Mouse (Mus musculus): Measurements from ENCODE around the gene Coq3. TPM values are rescaled to one million over a fixed set of nuclear protein-coding genes. Genes with fewer than 3 reads are reported as not detected.

The Coq3 gene
- 10 to 100 TPM; 14.3 to 16.7 TPM for total RNA-seq (2021)
- long read RNA-seq, experiment 1, transcript Coq3-201 (7 exons, 2,651 nt), result major isoform, 42 of 82 reads
- long read RNA-seq, experiment 1, partial matches to known transcripts, result 0 of 82 reads
- long read RNA-seq, experiment 1, other reads (novel, unspliced or antisense), result 40 of 82 reads
- long read RNA-seq, experiment 2, transcript Coq3-201 (7 exons, 2,651 nt), result major isoform, 42 of 97 reads
- long read RNA-seq, experiment 2, partial matches to known transcripts, result 1 of 97 reads
- long read RNA-seq, experiment 2, other reads (novel, unspliced or antisense), result 54 of 97 reads

- intact Hi-C loops (cut with DNase I; ENCODE audit: low total_unique reads), result no loop called here
Measured at GRCm38 (mm10) chr4:21879565-21880220, at the start of gene Coq3. Gene Coq3 (plus strand): TSS chr4:21879673.

DNA sequence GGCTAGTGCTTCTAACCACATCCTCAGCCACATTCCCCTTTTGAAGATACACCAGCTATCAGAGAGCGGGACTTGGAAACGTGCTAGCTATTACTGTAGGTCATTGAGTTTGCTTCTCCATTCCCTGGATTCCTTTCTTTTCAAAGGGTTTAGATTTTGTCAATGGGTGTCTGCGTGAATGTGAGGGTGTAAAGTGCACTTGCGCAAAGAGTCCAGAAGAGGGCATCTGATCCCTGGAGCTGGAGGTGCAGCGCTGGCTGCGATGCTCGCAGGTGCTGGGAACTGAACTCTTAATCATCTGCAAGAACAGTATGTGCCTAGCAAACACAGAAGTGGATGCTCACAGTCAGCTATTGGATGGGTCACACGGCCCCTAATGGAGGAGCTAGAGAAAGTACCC is 46.6 kb upstream of the Coq3 start:
- DNase-seq, result no peak
- intact Hi-C loops (cut with DNase I; ENCODE audit: low total_unique reads), result no loop called here

More at GRCm38 (mm10) chr4:21879565-21880220, at the start of gene Coq3:
- peak; percentile 66 for DNase-seq

DNA sequence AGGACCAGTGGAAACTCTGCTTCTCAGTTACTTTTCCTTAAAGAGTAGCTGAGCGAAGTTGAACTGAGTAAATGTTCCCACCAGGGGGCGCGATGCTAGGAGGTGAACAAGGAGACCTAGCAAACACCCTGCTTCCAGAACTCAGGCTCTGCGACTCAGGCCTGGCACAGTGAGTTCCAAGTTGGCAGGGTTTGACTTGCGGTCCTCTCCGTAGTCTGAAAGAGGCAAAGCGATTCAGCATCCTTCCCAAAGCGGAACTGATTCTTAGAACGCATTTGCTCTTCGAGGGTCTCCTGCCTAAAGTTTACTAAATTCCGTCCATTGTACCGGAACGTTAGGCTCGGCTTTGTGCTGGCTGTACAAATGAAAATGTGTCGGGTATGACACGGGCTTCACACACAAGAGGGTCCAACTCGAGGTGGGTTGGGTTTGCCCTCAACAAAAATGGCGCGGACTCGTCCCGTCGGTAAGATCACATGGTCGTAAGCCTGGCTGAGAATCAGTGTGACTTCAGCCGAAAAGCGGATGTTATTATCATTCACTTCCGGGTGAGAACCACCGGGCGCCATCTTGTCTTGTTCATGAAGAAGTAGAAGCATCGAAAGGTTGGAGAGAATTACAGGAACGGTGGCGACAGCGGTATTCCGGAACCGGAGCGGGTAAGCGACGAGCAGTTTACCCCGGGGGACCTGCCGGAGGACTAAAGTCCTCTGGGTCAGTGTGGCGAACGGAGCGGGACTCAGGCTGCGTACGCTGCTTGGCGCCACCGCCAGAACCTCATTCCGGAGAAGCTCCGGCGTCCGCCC is 31.8 kb upstream of the Coq3 start, which contains the start of gene Pnisr:
TSS of gene Pnisr (plus strand) at position 103 of the 806 bp plus-strand sequence.
- intact Hi-C loops (cut with DNase I; ENCODE audit: low total_unique reads), result loop anchor here (10.0 kb wide), 1 partner anchor 107 kb away; no protein-coding TSS in a partner anchor
- peak; percentile 95 for DNase-seq

- intact Hi-C loops (cut with DNase I; ENCODE audit: low total_unique reads), result loop anchor here (10.0 kb wide), 1 partner anchor 107 kb away; no protein-coding TSS in a partner anchor
- peak; percentile 93 for DNase-seq
Measured at GRCm38 (mm10) chr4:21848287-21848630, 31.2 kb upstream of the Coq3 start.

DNA sequence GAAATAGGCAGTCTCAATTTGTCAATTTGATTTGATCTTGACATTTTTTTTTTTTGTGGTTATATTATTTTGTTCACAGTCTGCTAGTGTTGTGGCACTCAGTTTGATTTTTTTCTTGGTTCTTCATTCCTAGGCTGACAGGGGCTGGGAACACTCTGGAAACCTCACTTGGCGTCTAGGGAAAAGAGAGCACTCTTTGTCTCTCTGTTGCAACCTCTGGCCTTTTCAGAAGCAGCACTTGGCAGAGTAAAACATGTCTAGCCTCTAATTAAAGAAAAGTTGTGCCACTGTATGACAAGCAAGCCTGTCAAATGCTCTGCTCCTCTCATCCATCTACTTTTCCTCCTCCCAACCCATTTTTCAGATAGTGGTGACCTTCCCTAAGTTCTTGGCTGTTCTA is 22.0 kb upstream of the Coq3 start:
- intact Hi-C loops (cut with DNase I; ENCODE audit: low total_unique reads), result no loop called here

GRCm38 (mm10) chr4:21865226-21865625 is 14.2 kb upstream of the Coq3 start:
- no peak for DNase-seq
- intact Hi-C loops (cut with DNase I; ENCODE audit: low total_unique reads), result no loop called here

More for the DNA sequence above, 22.0 kb upstream of the Coq3 start:
- DNase-seq, result no peak

- intact Hi-C loops (cut with DNase I; ENCODE audit: low total_unique reads), result no loop called here
- no peak for DNase-seq
Measured at GRCm38 (mm10) chr4:21878776-21879175, 697 bp upstream of the Coq3 start.

- no peak for DNase-seq
- intact Hi-C loops (cut with DNase I; ENCODE audit: low total_unique reads), result no loop called here
Measured at GRCm38 (mm10) chr4:21882806-21883205, 3.3 kb downstream of the Coq3 start.

DNA sequence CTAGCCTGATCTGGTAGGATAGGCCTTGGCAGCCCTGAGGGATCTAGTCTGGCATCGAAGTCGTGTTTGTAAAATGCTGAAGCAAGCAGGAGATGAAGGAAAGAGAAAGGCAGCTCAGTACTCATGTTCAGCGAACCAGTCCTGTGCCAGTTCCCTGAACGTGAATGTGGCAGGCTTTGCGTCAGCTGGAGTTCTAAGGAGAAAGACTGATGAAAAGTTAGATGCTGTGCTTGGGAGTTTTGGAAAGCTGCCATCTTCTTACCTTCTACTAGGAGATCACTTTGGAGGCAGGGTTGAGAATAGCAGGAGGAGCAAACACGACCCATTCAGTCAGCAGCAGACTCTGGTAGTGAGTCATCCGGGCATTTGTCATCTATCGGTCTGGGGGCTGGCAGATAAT is 6.4 kb downstream of the Coq3 start:
- intact Hi-C loops (cut with DNase I; ENCODE audit: low total_unique reads), result no loop called here

DNA sequence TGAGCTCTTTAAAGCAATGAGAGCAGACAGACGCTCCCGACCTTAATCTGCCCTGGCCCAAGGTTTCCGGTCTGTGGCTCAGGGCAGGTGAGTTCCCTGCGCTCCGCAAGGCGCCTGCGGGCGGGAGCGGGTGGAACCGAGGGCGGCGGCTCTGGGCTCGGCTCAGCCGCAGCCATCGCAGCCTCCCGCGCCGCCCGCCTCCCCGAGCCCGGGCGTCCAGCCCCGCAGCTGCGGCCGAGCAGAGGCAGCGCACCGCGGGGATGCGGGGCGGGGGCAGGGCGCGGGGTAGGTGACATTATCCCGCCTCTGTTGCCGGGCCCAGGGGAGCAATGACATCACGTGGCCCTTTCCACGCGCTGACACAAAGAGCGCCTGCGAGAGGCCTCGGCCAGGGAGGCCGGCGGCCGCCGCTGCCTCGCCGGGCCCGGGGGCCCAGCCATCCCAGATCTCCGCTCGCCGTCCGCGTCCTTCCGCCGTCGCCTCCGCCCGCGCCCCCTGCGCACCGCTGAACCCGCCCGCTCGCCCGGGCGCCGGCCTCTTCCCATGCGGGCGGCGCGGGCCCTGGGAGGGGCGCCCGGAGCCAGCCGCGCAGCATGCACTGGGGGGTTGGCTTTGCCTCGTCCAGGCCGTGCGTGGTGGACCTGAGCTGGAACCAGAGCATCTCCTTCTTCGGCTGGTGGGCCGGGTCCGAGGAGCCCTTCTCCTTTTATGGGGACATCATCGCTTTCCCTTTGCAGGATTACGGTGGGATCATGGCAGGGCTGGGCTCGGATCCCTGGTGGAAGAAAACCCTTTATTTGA is 51.7 kb downstream of the Coq3 start, which contains the start of gene Faxc:
TSS of gene Faxc (plus strand) at position 359 of the 801 bp plus-strand sequence.
- intact Hi-C loops (cut with DNase I; ENCODE audit: low total_unique reads), result no loop called here
- DNase-seq, result peak; percentile 33

More for the DNA sequence above, 6.4 kb downstream of the Coq3 start:
- no peak for DNase-seq

- intact Hi-C loops (cut with DNase I; ENCODE audit: low total_unique reads), result no loop called here
Measured at GRCm38 (mm10) chr4:21931772-21932630, 52.5 kb downstream of the Coq3 start.

GRCm38 (mm10) chr4:21935378-21935777 is 55.9 kb downstream of the Coq3 start:
- no peak for DNase-seq
- intact Hi-C loops (cut with DNase I; ENCODE audit: low total_unique reads), result no loop called here

More at GRCm38 (mm10) chr4:21931772-21932630, 52.5 kb downstream of the Coq3 start:
- peak; percentile 7 for DNase-seq

GRCm38 (mm10) chr4:21936424-21936823 is 57.0 kb downstream of the Coq3 start:
- DNase-seq, result no peak
- intact Hi-C loops (cut with DNase I; ENCODE audit: low total_unique reads), result no loop called here

DNA sequence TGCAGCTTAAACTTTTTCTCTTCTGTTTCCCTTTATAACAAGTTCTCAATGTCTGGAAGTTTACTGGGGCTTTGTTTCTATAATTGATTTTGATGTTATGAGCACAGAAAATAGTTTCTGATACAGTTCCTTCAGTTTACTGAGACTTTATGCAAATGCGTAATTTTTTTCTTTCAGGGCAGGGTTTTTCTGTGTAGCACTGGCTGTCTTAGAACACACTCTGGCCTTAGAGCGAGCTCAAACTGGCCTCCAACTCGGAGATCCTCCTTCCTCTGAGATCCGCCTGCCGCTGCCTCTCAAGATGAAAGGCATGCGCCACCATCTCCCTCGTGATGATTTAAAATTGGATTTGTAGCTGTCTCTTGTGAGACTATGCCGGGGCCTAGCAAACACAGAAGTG is 58.4 kb downstream of the Coq3 start:
- intact Hi-C loops (cut with DNase I; ENCODE audit: low total_unique reads), result no loop called here
- DNase-seq, result no peak

- intact Hi-C loops (cut with DNase I; ENCODE audit: low total_unique reads), result no loop called here
- DNase-seq, result no peak
Measured at GRCm38 (mm10) chr4:21944672-21945071, 65.2 kb downstream of the Coq3 start.

GRCm38 (mm10) chr4:21951444-21951843 is 72.0 kb downstream of the Coq3 start:
- DNase-seq, result no peak
- intact Hi-C loops (cut with DNase I; ENCODE audit: low total_unique reads), result loop anchor here (10.0 kb wide), 1 partner anchor 107 kb away; the partner anchor contains the start of gene Pnisr

DNA sequence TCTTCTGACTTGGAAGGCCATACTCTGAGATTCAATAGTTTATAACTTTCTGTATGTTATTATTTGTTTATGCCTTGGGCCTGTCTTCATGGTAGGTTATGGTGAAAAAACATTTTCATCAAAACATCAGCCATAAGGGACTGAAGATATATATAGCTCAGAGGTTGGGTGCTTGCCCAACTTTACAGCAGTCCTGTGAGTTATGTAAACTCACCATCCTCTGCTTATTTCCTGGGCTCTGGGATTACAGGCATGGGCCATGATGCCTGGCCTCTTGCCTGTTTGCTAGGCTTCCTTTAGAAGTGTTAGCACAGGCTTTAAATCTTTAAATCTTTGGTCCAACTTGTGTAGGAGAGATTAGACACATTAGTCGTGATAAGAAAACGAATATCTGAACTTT is 72.8 kb downstream of the Coq3 start:
- DNase-seq, result no peak
- intact Hi-C loops (cut with DNase I; ENCODE audit: low total_unique reads), result loop anchor here (10.0 kb wide), 1 partner anchor 107 kb away; the partner anchor contains the start of gene Pnisr

All from gastrocnemius, postnatal 14 days (tissue).